Mouse (Mus musculus) gastrocnemius, postnatal 4 days (tissue): ENCODE data around the gene Gm6217. TPM values are rescaled to one million over a fixed set of nuclear protein-coding genes. Genes with fewer than 3 reads are reported as not detected.
"Not testable (repeated sequence)": the region's sequence is repeated elsewhere in the genome, so short reads cannot be mapped to it uniquely, and the experiment has no call there.

Experiments
- DNase-seq, 2 experiments: peaks; one replicate each; pipeline ENCODE4 v3.0.0; 2021 to 2022; ENCODE audit warnings: low spot score in 2 of 2, mixed read lengths in 2 of 2
- long read RNA-seq, 2 experiments: library from polyadenylated mRNA; stranded (forward); transcript quantifications; one replicate each; pipeline ENCODE4 v2.0.0; 2021
- total RNA-seq, 2 experiments: library from RNA; stranded (reverse); gene quantifications; 2 replicates each; pipeline ENCODE4 v1.2.3; 2021

Gene Gm6217
- total RNA-seq, result not detected
- long read RNA-seq, experiment 1, result 0 reads
- long read RNA-seq, experiment 2, result 0 reads

GRCm38 (mm10) chr1:82931326-82931725, at the start of gene Gm6217:
TSS of gene Gm6217 (minus strand) at chr1:82931399.
- DNase-seq, result not testable (repeated sequence)

GRCm38 (mm10) chr1:82977840-82978239, 46.6 kb upstream of the Gm6217 start:
- DNase-seq, result no peak

- DNase-seq, result no peak
These were observed 44.6 kb upstream of the Gm6217 start for GRCm38 (mm10) chr1:82975750-82976149.

GRCm38 (mm10) chr1:82974342-82974741, 43.1 kb upstream of the Gm6217 start:
- no peak for DNase-seq

GRCm38 (mm10) chr1:82973901-82974300, 42.7 kb upstream of the Gm6217 start:
- no peak for DNase-seq

GRCm38 (mm10) chr1:82973244-82973643, 42.0 kb upstream of the Gm6217 start:
- DNase-seq, result no peak

- no peak for DNase-seq
These were observed 40.8 kb upstream of the Gm6217 start for GRCm38 (mm10) chr1:82972046-82972445.

GRCm38 (mm10) chr1:82966413-82966812, 35.2 kb upstream of the Gm6217 start:
- no peak for DNase-seq

- no peak for DNase-seq
These were observed 28.7 kb upstream of the Gm6217 start, which contains the start of gene Gm47955 for GRCm38 (mm10) chr1:82959870-82960385. TSS of gene Gm47955 (plus strand) at chr1:82960286.

- not testable (repeated sequence) for DNase-seq
These were observed 24.7 kb upstream of the Gm6217 start, which contains the start of gene Gm7544 for GRCm38 (mm10) chr1:82955913-82956312. TSS of gene Gm7544 (minus strand) at chr1:82956013.

GRCm38 (mm10) chr1:82948601-82949000, 17.4 kb upstream of the Gm6217 start:
- no peak for DNase-seq

GRCm38 (mm10) chr1:82946029-82946428, 14.8 kb upstream of the Gm6217 start:
- not testable (repeated sequence) for DNase-seq

GRCm38 (mm10) chr1:82943295-82943694, 12.1 kb upstream of the Gm6217 start, which contains the start of gene A030003K21Rik:
TSS of gene A030003K21Rik (minus strand) at chr1:82943388.
- DNase-seq, result not testable (repeated sequence)

GRCm38 (mm10) chr1:82942505-82942904, 11.3 kb upstream of the Gm6217 start:
- DNase-seq, result not testable (repeated sequence)

- DNase-seq, result no peak
These were observed 7.5 kb upstream of the Gm6217 start for GRCm38 (mm10) chr1:82938666-82939065.

- not testable (repeated sequence) for DNase-seq
These were observed 641 bp downstream of the Gm6217 start for GRCm38 (mm10) chr1:82930558-82930957.

GRCm38 (mm10) chr1:82924650-82925049, 6.5 kb downstream of the Gm6217 start, which contains the start of gene A030014E15Rik:
TSS of gene A030014E15Rik (plus strand) at chr1:82924917.
- DNase-seq, result no peak

- DNase-seq, result not testable (repeated sequence)
These were observed 17.8 kb downstream of the Gm6217 start for GRCm38 (mm10) chr1:82913434-82913833.

GRCm38 (mm10) chr1:82913025-82913424, 18.2 kb downstream of the Gm6217 start, which contains the start of gene A030005L19Rik:
TSS of gene A030005L19Rik (plus strand) at chr1:82913325.
- no peak for DNase-seq

- DNase-seq, result no peak
These were observed 25.3 kb downstream of the Gm6217 start for GRCm38 (mm10) chr1:82905886-82906285.

- DNase-seq, result no peak
These were observed 30.0 kb downstream of the Gm6217 start for GRCm38 (mm10) chr1:82901201-82901600.

GRCm38 (mm10) chr1:82900567-82900966, 30.6 kb downstream of the Gm6217 start:
- no peak for DNase-seq

GRCm38 (mm10) chr1:82893269-82893668, 37.9 kb downstream of the Gm6217 start:
- no peak for DNase-seq
